Comparison of ENCODE assay signal across 9 mouse cellular contexts in genomic region chr1:121601084-121601483, GRCm38 (mm10). TPM values are rescaled to one million over a fixed set of nuclear protein-coding genes. Genes with fewer than 3 reads are reported as not detected.
DNase-seq lines count a peak whose midpoint lies in the region; ATAC-seq and TF ChIP-seq lines count a peak whose summit lies in the region.
"Had no signal": no experiment of that assay in that cellular context is flagged by ENCODE, and none has a peak within 500 bp of the region (broad histone marks: within the 10 kb centered on the region; RNA-seq: fewer than 3 reads in every experiment).

No protein-coding gene starts in this region.

- H3K27ac ChIP-seq in lung, postnatal 0 days (ENCODE audit: low read length), result no peak overlapping the region
- no peak overlapping the region for H3K27ac ChIP-seq in midbrain, postnatal 0 days (ENCODE audit: low read depth, low read length)

- 23% methylated on average over 1 of the region's 1 CpGs for WGBS in lung, postnatal 0 days
- 30% methylated on average over 1 of the region's 1 CpGs for WGBS in midbrain, postnatal 0 days

- H3K4me3 ChIP-seq in lung, postnatal 0 days (ENCODE audit: low read depth, low read length), result no peak overlapping the region
- no peak overlapping the region for H3K4me3 ChIP-seq in midbrain, postnatal 0 days (ENCODE audit: low read depth, low read length)
- H3K4me3 ChIP-seq: megakaryocyte, embryonic 14.5 days had no signal

- H3K9me3 ChIP-seq in lung, postnatal 0 days (ENCODE audit: low read length), result no peaks in the 10 kb centered on the region
- no peaks in the 10 kb centered on the region for H3K9me3 ChIP-seq in midbrain, postnatal 0 days (ENCODE audit: low read length)

- DNase-seq in cerebellum, postnatal 14 days, result peak; percentile 63 to 69
- DNase-seq in cerebellum, adult 11-12 months, result no peak
- no peak for DNase-seq in lung, postnatal 0 days (ENCODE audit: low spot score)
- DNase-seq in lung, adult 18-20 months, result no peak
- DNase-seq in c-Kit-positive CD71-negative TER-119-negative erythroid progenitor cells, embryonic 14.5 days (ENCODE audit: low read depth), result peak; percentile 18
- DNase-seq in midbrain, postnatal 0 days (ENCODE audit: low spot score), result peak; percentile 69
- DNase-seq in spleen, postnatal 36 days (ENCODE audit: low spot score in 2 of 2), result no peak
- no peak for DNase-seq in spleen, postnatal 4 days (ENCODE audit: low spot score in 2 of 2)

- no peak for TF ChIP-seq EP300 in lung, postnatal 0 days (IDR thresholded peaks at IDR 0.05)

- TF ChIP-seq CTCF in lung, postnatal 0 days (IDR thresholded peaks at IDR 0.05), result peak; percentile 39
- TF ChIP-seq CTCF in midbrain, postnatal 0 days (IDR thresholded peaks at IDR 0.05), result peak; percentile 75

- ATAC-seq in lung, postnatal 0 days, result no peak
- no peak for ATAC-seq in midbrain, postnatal 0 days (ENCODE audit: low FRiP score)

- H3K36me3 ChIP-seq in lung, postnatal 0 days (ENCODE audit: insufficient read depth, low read length), result no peaks in the 10 kb centered on the region
- H3K36me3 ChIP-seq in midbrain, postnatal 0 days (ENCODE audit: insufficient read depth, low read length), result no peaks in the 10 kb centered on the region

- no peak overlapping the region for H3K9ac ChIP-seq in lung, postnatal 0 days (replicated peaks; ENCODE audit: low read depth)
- no peak overlapping the region for H3K9ac ChIP-seq in midbrain, postnatal 0 days (replicated peaks; ENCODE audit: low read length, poor library complexity, severe bottlenecking)

- H3K4me1 ChIP-seq in lung, postnatal 0 days (ENCODE audit: insufficient read depth, low read depth, low read length), result no peaks in the 10 kb centered on the region
- no peaks in the 10 kb centered on the region for H3K4me1 ChIP-seq in midbrain, postnatal 0 days (ENCODE audit: insufficient read depth, low read length)
- H3K4me1 ChIP-seq: megakaryocyte, embryonic 14.5 days had no signal

- no peak overlapping the region for H3K4me2 ChIP-seq in lung, postnatal 0 days (replicated peaks; ENCODE audit: low read depth, low read length)
- no peak overlapping the region for H3K4me2 ChIP-seq in midbrain, postnatal 0 days (ENCODE audit: low read depth, low read length, poor library complexity, severe bottlenecking)

- H3K27me3 ChIP-seq in lung, postnatal 0 days (replicated peaks; ENCODE audit: insufficient read depth, low read length), result no peaks in the 10 kb centered on the region
- H3K27me3 ChIP-seq in midbrain, postnatal 0 days (ENCODE audit: insufficient read depth, low read length), result no peaks in the 10 kb centered on the region
- H3K27me3 ChIP-seq: megakaryocyte, embryonic 14.5 days had no signal

RNA-seq across cellular contexts. Expression of gene Ddx18, which starts 33.3 kb away (rescaled TPM):
- polyA plus RNA-seq in lung, postnatal 0 days (2015; fragmentation: Nextera tagmentation; extraction: Ambion mirVana), result 30.4 and 31.7 TPM in 2 replicates
- total RNA-seq in midbrain, postnatal 0 days (2014; rRNA removed), result 22.0 and 29.0 TPM in 2 replicates
- polyA plus RNA-seq in midbrain, postnatal 0 days (2015; fragmentation: Nextera tagmentation; extraction: Ambion mirVana), result 30.4 and 31.8 TPM in 2 replicates

Comparison
In these comparisons a context has a peak if more than half of its experiments do, and no peak if none do; other contexts are left out.
1. DNase-seq: peak in cerebellum, postnatal 14 days (2 of 2), c-Kit-positive CD71-negative TER-119-negative erythroid progenitor cells, embryonic 14.5 days (single experiment) and midbrain, postnatal 0 days (single experiment); none in cerebellum, adult 11-12 months (single experiment), lung, postnatal 0 days (single experiment), lung, adult 18-20 months (0 of 2), spleen, postnatal 36 days (0 of 2) and spleen, postnatal 4 days (0 of 2).